Mouse (Mus musculus) G1E (cell line): ENCODE data around the gene Ublcp1.

Experiments used
- CTCF ChIP-seq: IDR thresholded peaks from 2 replicates; pipeline ENCODE4 v1.5.1; 2012; ENCODE audit warnings: low read depth, low read length, inconsistent platforms, mixed read lengths
- GATA2 ChIP-seq: IDR thresholded peaks from 2 replicates; pipeline ENCODE4 v1.6.1; 2012; ENCODE audit warnings: low read depth, low read length, inconsistent platforms, borderline replicate concordance
- POLR2AphosphoS5 ChIP-seq: IDR thresholded peaks from 2 replicates; pipeline ENCODE4 v1.6.1; 2012; ENCODE audit warnings: low read depth, low read length, inconsistent platforms; ENCODE audit not compliant: insufficient replicate concordance

DNA sequence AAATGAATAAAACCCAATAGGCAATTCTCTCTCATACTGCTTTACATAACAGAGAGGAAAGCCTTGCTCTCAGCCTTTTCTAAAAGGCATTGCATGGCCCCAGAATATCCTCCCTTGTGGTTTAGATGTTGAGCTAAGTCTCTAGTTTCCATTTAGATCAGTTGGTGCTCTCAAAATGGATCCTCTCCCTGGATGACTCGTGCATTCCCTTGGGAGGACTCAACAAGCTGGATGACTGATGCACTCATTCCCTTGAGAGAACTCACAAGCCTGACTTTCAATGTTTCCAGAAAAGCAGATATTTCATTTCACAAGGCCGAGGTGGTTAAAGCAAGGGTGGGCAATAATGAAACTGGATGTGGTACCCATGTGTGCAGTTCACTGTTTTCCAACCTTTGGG, 42.3 kb downstream of the Ublcp1 start:
- no peak for TF ChIP-seq CTCF
- no peak for TF ChIP-seq GATA2
- TF ChIP-seq POLR2AphosphoS5, result no peak
